Mouse (Mus musculus) kidney, postnatal 10 days (tissue): Measurements from ENCODE around the gene Gng8.

Experiments used
- DNase-seq: peaks from one replicate; pipeline ENCODE4 v3.0.0; 2021; ENCODE audit warnings: mixed read lengths

Gene Gng8

GRCm38 (mm10) chr7:16909909-16910308 lies 18.3 kb downstream of the Gng8 start:
- DNase-seq, result no peak

GRCm38 (mm10) chr7:16911904-16912303 lies 20.3 kb downstream of the Gng8 start:
- DNase-seq, result no peak

- DNase-seq, result no peak
These were observed 20.8 kb downstream of the Gng8 start for GRCm38 (mm10) chr7:16912360-16912759.

- peak; percentile 87 for DNase-seq
These were observed 22.3 kb downstream of the Gng8 start for GRCm38 (mm10) chr7:16913806-16914452.

- DNase-seq, result no peak
These were observed 23.1 kb downstream of the Gng8 start for GRCm38 (mm10) chr7:16914453-16915343.

GRCm38 (mm10) chr7:16915461-16916340 lies 24.1 kb downstream of the Gng8 start:
- DNase-seq, result no peak

- DNase-seq, result peak; percentile 77
These were observed 25.0 kb downstream of the Gng8 start for GRCm38 (mm10) chr7:16916342-16917265.

- DNase-seq, result no peak
These were observed 25.9 kb downstream of the Gng8 start for GRCm38 (mm10) chr7:16917447-16917846.

GRCm38 (mm10) chr7:16918014-16918413 lies 26.4 kb downstream of the Gng8 start:
- DNase-seq, result no peak

- DNase-seq, result no peak
These were observed 27.1 kb downstream of the Gng8 start for GRCm38 (mm10) chr7:16918670-16919069.

- no peak for DNase-seq
These were observed 28.0 kb downstream of the Gng8 start for GRCm38 (mm10) chr7:16919395-16920149.

GRCm38 (mm10) chr7:16920150-16920579 lies 28.6 kb downstream of the Gng8 start:
- DNase-seq, result no peak

- peak; percentile 63 for DNase-seq
These were observed 29.5 kb downstream of the Gng8 start for GRCm38 (mm10) chr7:16920818-16921791.

GRCm38 (mm10) chr7:16921881-16922335 lies 30.3 kb downstream of the Gng8 start:
- peak; percentile 60 for DNase-seq

- DNase-seq, result peak; percentile 65
These were observed 30.9 kb downstream of the Gng8 start for GRCm38 (mm10) chr7:16922360-16922973.

- no peak for DNase-seq
These were observed 31.9 kb downstream of the Gng8 start for GRCm38 (mm10) chr7:16923283-16924036.

GRCm38 (mm10) chr7:16924037-16924834 lies 32.6 kb downstream of the Gng8 start, which contains the start of gene Calm3:
Gene Calm3, minus strand, starts transcription at chr7:16924114.
- peak; percentile 100 for DNase-seq

- DNase-seq, result no peak
These were observed 36.8 kb downstream of the Gng8 start for GRCm38 (mm10) chr7:16928341-16928740.
